Mouse (Mus musculus) myocyte (in vitro differentiated cells): Measurements from ENCODE around the gene Mob3c. TPM values are rescaled to one million over a fixed set of nuclear protein-coding genes. Genes with fewer than 3 reads are reported as not detected.

Experiments used
- H3K27me3 ChIP-seq: one replicate; pipeline ENCODE4 v1.6.1; 2011; ENCODE audit not compliant: control insufficient read depth, insufficient read depth, insufficient read length
- H3K36me3 ChIP-seq: one replicate; pipeline ENCODE4 v1.6.1; 2011; ENCODE audit not compliant: control insufficient read depth, insufficient read depth
- H3K4me2 ChIP-seq: one replicate; pipeline ENCODE4 v1.6.1; 2011; ENCODE audit warnings: low read depth, control low read depth
- H3K4me3 ChIP-seq: one replicate; pipeline ENCODE4 v1.5.1; 2011; ENCODE audit warnings: mild to moderate bottlenecking, control low read depth, moderate library complexity
- H3K79me2 ChIP-seq: one replicate; pipeline ENCODE4 v1.6.1; 2011; ENCODE audit not compliant: control insufficient read depth, insufficient read depth
- H3ac ChIP-seq: one replicate; pipeline ENCODE4 v1.6.1; 2011; ENCODE audit not compliant: control insufficient read depth, insufficient read length
- CEBPB ChIP-seq: IDR thresholded peaks from 2 replicates; pipeline ENCODE4 v1.6.1; 2011; ENCODE audit warnings: mild to moderate bottlenecking, moderate library complexity; ENCODE audit not compliant: poor library complexity, insufficient read depth, severe bottlenecking
- E2F4 ChIP-seq: IDR thresholded peaks from one replicate; pipeline ENCODE4 v1.6.1; 2011; ENCODE audit warnings: mild to moderate bottlenecking, control low read depth, moderate library complexity; ENCODE audit not compliant: insufficient read depth
- MAX ChIP-seq: IDR thresholded peaks from one replicate; pipeline ENCODE4 v1.6.1; 2011; ENCODE audit warnings: low read depth, mild to moderate bottlenecking, control low read depth
- MYOD1 ChIP-seq, 3 experiments: IDR thresholded peaks; one replicate each; pipeline ENCODE4 v1.6.1; 2011; ENCODE audit warnings: control low read depth in 2 of 3, low read depth in 2 of 3, mild to moderate bottlenecking in 2 of 3, moderate library complexity in 1 of 3; ENCODE audit not compliant: insufficient read length in 2 of 3, control insufficient read depth in 1 of 3
- MYOG ChIP-seq, 3 experiments: IDR thresholded peaks; one replicate each; pipeline ENCODE4 v1.6.1; 2011; ENCODE audit warnings: control low read depth in 2 of 3, low read depth in 2 of 3, mild to moderate bottlenecking in 2 of 3; ENCODE audit not compliant: insufficient read length in 2 of 3, control insufficient read depth in 1 of 3, insufficient read depth in 1 of 3
- POLR2A ChIP-seq: IDR thresholded peaks from one replicate; pipeline ENCODE4 v1.6.1; 2011; ENCODE audit warnings: low read depth, mild to moderate bottlenecking, control low read depth, moderate library complexity; ENCODE audit not compliant: insufficient read length
- POLR2AphosphoS2 ChIP-seq: IDR thresholded peaks from one replicate; pipeline ENCODE4 v1.6.1; 2011; ENCODE audit warnings: low read depth, control low read depth; ENCODE audit not compliant: insufficient read length
- REST ChIP-seq: IDR thresholded peaks from one replicate; pipeline ENCODE4 v1.6.1; 2011; ENCODE audit warnings: mild to moderate bottlenecking, control low read depth, moderate library complexity; ENCODE audit not compliant: insufficient read depth, insufficient read length
- SRF ChIP-seq: IDR thresholded peaks from one replicate; pipeline ENCODE4 v1.6.1; 2011; ENCODE audit warnings: low read depth; ENCODE audit not compliant: control insufficient read depth, insufficient read length
- TCF12 ChIP-seq: IDR thresholded peaks from one replicate; pipeline ENCODE4 v1.6.1; 2011; ENCODE audit warnings: mild to moderate bottlenecking, control low read depth; ENCODE audit not compliant: poor library complexity, insufficient read depth, severe bottlenecking
- TCF3 ChIP-seq: IDR thresholded peaks from one replicate; pipeline ENCODE4 v1.6.1; 2011; ENCODE audit warnings: low read depth, control low read depth; ENCODE audit not compliant: insufficient read length
- USF1 ChIP-seq: IDR thresholded peaks from one replicate; pipeline ENCODE4 v1.6.1; 2011; ENCODE audit warnings: low read depth, mild to moderate bottlenecking, control low read depth, moderate library complexity
- polyA plus RNA-seq: library from polyadenylated mRNA; unstranded; fragments of >200 nt; fragmentation: generic; extraction: Trizol; gene quantifications from one replicate; pipeline ENCODE4 v1.2.1, GENCODE M21; 2012; ENCODE audit warnings: missing spikeins

Mob3c gene
- polyA plus RNA-seq, 1 experiment = 4.9 TPM

DNA sequence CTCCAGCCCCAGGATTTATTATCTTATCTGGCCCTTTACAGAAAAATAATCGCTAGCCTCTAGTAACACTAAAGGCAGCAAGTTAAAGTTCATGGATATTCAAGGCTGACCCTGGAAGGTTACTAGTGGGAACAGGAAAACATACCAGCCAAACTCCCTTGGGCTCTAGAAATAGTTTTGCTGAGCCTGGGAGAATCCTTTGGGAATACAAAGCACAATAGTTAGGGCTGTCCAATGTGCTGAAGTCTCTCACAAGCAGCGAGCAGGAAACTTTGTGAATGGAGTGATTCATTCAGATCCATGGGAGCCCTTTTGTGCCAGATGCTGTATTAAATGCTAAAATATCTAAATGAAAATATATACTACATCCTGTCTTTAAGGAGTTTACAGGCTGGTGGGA lies 18.8 kb downstream of the Mob3c start:
- TF ChIP-seq POLR2AphosphoS2 = no peak
- no peak for TF ChIP-seq MYOG (IDR thresholded peaks at IDR 0.05; ENCODE audit: control insufficient read depth in 1 of 3, insufficient read depth in 1 of 3, insufficient read length in 2 of 3, low read depth in 2 of 3)
- TF ChIP-seq SRF = no peak
- no peak for TF ChIP-seq REST
- no peak for TF ChIP-seq E2F4
- TF ChIP-seq MAX = no peak
- no peak for TF ChIP-seq CEBPB
- TF ChIP-seq TCF3 = no peak
- no peak for TF ChIP-seq POLR2A
- no peak for TF ChIP-seq USF1
- no peak for TF ChIP-seq MYOD1 (IDR thresholded peaks at IDR 0.05; ENCODE audit: control insufficient read depth in 1 of 3, insufficient read length in 2 of 3, low read depth in 2 of 3)
- TF ChIP-seq TCF12 = no peak
- Histone ChIP-seq H3ac (no peak overlapping the region), H3K36me3 (peaks cover 11% of the 10 kb centered on the region), H3K79me2 (no peaks in the 10 kb centered on the region), H3K4me2 (peak overlapping the region; percentile 37), H3K4me3 (no peak overlapping the region), H3K27me3 (no peaks in the 10 kb centered on the region)

DNA sequence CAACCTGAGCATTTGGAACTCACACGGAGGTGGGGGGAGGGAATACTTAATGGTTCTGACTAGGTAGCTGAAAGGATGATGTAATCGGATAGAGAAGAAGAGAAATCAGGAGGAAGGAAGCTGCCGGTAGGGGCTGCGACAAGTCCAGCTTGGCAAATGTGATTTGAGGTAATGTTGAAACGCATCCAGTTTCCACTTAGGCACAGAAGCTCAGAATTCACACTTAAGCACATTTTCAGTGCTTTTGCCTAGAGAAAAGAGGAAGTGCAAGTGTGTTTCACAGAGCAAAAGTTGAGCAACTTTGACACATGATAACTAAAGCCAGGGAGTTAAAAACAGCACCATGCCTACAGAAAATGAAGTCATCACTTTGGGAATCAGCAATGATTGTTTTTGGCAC lies 19.5 kb downstream of the Mob3c start:
- Histone ChIP-seq H3K36me3 (peaks cover 18% of the 10 kb centered on the region), H3K79me2 (no peaks in the 10 kb centered on the region), H3ac (no peak overlapping the region), H3K4me3 (no peak overlapping the region), H3K27me3 (no peaks in the 10 kb centered on the region), H3K4me2 (peak overlapping the region; percentile 37)
- TF ChIP-seq CEBPB (peak; percentile 69; the same call in 1 of the 2 replicates), USF1 (no peak)

DNA sequence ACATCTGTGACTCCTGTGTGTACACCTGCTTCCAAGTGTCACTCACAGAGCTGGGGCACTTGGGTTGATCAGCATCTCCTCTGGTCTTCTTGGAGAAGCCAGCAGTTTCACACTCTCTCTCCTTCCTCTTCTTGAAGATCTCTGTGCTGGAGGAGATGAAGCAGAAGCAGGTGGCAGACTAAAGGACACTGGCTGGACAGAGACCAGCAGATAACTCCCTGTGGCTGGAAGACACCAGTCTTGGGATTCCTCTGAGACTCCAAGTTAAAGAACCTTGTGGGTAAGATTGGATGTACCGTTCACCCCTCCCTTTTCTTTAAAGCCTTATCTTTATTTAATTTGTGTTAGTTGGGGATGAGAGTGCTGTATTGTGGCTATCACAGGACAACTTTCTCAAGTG lies 20.2 kb downstream of the Mob3c start:
- H3K4me3 ChIP-seq = no peak overlapping the region
- H3ac ChIP-seq = no peak overlapping the region
- no peaks in the 10 kb centered on the region for H3K79me2 ChIP-seq
- no peak overlapping the region for H3K4me2 ChIP-seq
- peak in 2 of 3 experiments; percentile 21 to 32 for TF ChIP-seq MYOD1 (IDR thresholded peaks at IDR 0.05; ENCODE audit: control insufficient read depth in 1 of 3, insufficient read length in 2 of 3, low read depth in 2 of 3)
- no peak for TF ChIP-seq TCF12
- no peak for TF ChIP-seq REST
- H3K27me3 ChIP-seq = no peaks in the 10 kb centered on the region
- H3K36me3 ChIP-seq = peaks cover 18% of the 10 kb centered on the region

DNA sequence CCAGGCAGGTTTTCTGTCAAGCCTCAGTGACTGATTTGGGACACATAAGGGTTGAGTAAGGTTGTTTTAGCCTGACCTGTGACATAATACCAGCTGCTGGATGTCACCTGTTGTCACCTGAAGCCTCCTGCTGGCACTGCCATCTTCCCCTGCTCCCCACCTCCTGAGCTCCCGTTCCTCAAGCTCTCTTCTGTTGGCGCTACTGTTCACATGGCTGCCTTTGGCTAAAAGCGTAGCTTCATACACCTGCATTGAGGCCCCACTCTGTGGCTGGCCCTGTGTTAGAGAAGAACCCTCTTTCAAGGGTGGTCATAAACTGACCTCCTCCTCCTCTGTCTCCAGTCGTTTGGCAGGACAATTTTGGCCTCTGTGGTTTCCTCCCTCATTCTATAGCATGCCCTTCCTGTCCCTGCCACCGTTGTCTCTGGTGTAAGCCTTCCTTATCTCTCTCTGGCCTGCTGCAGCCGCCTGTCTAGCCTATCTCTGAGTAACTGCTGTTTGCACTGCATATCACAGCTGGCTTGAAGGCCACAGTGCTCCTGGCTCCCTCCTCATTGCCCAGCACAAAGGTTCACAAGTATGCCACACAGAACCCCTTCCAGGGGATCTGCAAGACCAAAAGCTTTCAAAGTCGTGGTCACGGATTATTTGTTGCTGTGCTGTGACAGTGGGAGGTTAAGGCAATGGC lies 21.2 kb downstream of the Mob3c start:
- H3K27me3 ChIP-seq = no peaks in the 10 kb centered on the region
- no peak overlapping the region for H3K4me3 ChIP-seq
- H3K4me2 ChIP-seq = no peak overlapping the region
- TF ChIP-seq MYOD1 (IDR thresholded peaks at IDR 0.05; ENCODE audit: control insufficient read depth in 1 of 3, insufficient read length in 2 of 3, low read depth in 2 of 3) (no peak), TCF12 (no peak), POLR2A (no peak), MAX (no peak), POLR2AphosphoS2 (no peak), SRF (no peak), MYOG (IDR thresholded peaks at IDR 0.05; ENCODE audit: control insufficient read depth in 1 of 3, insufficient read depth in 1 of 3, insufficient read length in 2 of 3, low read depth in 2 of 3) (no peak), USF1 (no peak), E2F4 (no peak), REST (no peak)
- H3K79me2 ChIP-seq = no peaks in the 10 kb centered on the region
- H3K36me3 ChIP-seq = peaks cover 26% of the 10 kb centered on the region
- H3ac ChIP-seq = no peak overlapping the region

DNA sequence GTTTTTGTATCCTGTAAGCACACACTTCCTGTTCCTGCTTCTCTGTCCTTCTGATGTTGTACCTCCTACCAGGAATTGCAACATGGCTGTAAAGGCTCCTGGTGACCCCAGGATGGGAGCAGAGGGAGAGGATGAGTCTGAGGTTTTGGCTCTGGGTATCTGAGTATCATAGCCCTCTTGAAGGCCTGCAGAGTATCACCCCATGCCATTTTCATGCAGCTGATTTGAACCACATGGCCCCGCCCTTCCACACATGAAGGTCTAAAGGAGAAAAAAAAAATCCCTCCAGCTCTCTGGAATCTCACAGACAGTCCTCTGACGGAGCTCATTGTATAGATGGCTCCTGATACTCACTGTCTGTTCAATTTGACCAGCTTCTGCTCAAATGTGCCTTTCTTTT lies 22.2 kb downstream of the Mob3c start:
- no peak overlapping the region for H3ac ChIP-seq
- H3K79me2 ChIP-seq = no peaks in the 10 kb centered on the region
- no peak overlapping the region for H3K4me3 ChIP-seq
- H3K36me3 ChIP-seq = peaks cover 32% of the 10 kb centered on the region
- TF ChIP-seq MYOG (IDR thresholded peaks at IDR 0.05; ENCODE audit: control insufficient read depth in 1 of 3, insufficient read depth in 1 of 3, insufficient read length in 2 of 3, low read depth in 2 of 3) (no peak), POLR2AphosphoS2 (no peak), MAX (no peak), TCF12 (no peak), E2F4 (no peak), MYOD1 (IDR thresholded peaks at IDR 0.05; ENCODE audit: control insufficient read depth in 1 of 3, insufficient read length in 2 of 3, low read depth in 2 of 3) (no peak), REST (no peak), CEBPB (no peak), POLR2A (no peak), SRF (no peak), USF1 (no peak), TCF3 (no peak)
- H3K27me3 ChIP-seq = no peaks in the 10 kb centered on the region
- no peak overlapping the region for H3K4me2 ChIP-seq
